Mouse (Mus musculus) c-Kit-positive CD71-negative TER-119-negative erythroid progenitor cells, embryonic 14.5 days (primary cell): Measurements from ENCODE around the gene Epha7.

ENCODE experiments used
- DNase-seq: peaks from one replicate; pipeline ENCODE4 v3.0.0-alpha.2; 2013; ENCODE audit warnings: low read depth

The Epha7 gene

GRCm38 (mm10) chr4:28812691-28813289, at the start of gene Epha7:
Gene Epha7, plus strand, starts transcription at chr4:28813131.
- DNase-seq: peak; percentile 82

DNA sequence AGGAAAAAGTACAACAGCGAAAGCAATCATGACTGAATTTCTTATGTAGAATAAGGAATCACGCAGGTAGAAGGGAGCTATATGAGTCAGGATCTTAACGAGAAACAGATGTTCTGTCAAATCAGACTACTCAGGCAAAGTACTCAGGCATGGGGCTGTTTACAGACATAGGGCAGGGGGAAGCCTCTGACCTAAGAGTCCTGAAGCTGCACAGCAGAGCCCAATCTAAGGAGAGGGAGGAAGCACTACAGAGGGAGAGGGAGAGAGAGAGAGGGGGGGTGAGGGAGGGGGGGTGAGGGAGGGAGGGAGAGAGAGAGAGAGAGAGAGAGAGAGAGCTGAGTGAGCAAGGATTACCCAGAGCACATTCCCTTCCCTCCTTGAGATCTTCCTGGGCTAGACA, 29.0 kb upstream of the Epha7 start:
- no peak for DNase-seq

DNA sequence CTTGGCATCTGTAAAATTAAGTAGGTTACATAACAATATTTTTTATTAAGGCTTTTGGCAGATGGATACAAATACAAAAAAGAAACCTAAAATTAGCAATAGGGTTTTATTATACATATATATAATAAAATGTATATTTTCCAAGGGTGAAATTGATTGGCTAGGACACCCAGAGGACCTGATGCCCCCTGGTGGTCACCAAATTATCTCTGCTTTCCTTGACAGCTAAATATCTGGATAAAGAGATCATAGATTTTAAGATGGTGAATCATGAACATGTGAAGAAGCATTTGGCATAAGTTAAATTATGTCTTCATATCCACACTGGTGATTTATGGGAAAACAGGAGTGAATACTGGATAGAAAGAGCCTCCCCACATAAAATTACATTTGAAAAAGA, 4.1 kb upstream of the Epha7 start:
- peak; percentile 30 for DNase-seq

- DNase-seq: no peak
These were observed 3.2 kb upstream of the Epha7 start for GRCm38 (mm10) chr4:28809703-28810102.

DNA sequence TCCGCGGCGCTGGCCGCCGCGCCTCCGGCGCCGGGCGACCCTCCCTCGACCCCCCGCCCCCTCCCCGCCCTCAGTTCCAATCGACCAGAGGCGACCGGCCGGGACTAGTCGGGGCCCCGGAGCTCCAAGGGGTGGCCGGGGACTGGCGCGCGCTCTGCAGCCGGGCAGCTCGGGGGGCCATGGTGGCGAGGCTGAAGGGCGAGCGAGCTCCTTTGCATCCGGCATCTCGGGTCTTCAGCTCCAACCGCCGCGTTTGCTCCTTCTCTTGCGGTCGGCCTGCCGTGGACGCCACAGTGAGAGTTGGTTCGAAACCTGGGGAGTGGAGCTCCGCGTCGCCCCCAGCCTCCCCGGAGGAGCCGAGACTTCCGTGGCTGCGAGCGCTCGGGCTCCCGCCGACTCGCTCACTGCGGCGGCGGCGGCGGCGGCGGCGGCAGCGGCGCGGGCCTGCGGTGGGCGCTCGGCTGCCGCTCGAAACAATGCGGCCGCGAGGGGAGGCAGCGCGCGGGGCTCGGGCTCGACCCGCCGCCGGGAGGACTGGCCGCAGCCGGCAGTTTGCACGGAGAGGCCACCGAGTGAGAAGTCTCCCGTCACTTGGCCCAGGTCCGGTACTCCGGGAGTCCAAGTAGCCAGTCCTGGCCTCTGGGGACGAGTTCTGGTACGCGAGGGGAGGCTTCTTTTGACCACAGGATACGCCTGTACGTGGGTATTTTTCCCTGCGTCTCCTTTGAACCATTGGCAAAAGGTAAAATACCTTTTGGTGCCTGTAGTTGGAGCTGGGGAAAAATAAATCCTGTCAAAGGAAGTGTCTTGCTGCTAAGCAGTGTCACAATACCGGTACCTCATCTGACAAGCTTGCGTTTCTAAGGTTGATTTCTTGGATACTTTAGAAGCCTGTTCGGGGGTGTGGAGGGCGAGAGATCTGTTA, 882 bp downstream of the Epha7 start:
- peak; percentile 8 for DNase-seq

DNA sequence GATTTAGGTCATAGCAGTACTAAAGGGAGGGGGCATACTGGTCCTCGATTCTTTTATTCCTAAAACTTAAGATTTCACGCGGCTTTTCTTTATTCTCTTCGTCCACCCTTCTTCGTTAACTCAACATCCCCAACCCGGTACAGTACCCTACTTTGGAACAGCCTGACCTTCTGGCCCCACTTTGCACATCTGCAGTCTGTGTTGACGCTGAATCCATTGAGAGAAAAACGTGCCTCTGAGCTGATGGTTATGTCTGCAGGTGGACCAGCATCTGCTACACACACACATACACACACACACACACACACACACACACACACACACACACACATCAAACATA, 1.5 kb downstream of the Epha7 start:
- DNase-seq: no peak

DNA sequence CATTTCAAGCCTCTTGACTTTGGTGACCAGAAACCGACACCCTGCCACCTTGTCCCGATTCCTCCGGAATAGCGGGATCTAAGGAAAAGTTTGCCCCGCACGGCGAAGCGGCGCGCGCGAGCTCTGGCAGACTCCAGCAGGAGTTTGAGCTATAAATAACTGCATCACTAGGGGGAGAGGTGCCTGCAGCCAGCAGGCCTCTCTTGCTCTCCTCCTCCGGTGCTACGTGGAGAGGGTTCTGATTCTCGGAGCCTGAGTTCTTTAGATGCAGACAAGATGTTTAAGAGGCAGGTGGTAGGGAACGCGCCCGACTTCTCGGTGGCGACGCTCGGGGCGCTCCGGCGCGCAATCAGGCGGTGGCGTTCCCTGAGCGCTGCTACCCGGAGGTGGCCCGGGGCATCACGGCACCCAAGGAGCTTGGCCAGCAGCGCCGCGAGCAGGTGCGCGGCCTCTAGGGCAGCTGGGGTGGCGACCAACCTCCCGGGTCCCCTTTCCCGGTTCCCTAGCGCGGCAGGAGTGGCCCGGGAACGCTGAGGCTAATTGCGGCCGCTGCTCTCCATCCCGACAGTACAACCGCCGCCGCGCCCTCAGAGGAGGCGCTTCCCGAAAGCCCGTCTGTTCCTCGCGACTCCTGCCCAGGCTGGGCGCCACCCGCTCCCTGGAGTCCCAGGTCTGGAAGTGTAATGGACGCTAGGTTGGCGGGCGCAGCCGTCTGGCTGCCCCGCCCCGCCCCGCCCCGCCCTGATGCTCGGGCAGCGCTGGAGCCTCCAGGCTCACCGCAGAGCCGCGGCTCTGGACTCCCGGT, 2.1 kb downstream of the Epha7 start:
- DNase-seq: peak; percentile 8

DNA sequence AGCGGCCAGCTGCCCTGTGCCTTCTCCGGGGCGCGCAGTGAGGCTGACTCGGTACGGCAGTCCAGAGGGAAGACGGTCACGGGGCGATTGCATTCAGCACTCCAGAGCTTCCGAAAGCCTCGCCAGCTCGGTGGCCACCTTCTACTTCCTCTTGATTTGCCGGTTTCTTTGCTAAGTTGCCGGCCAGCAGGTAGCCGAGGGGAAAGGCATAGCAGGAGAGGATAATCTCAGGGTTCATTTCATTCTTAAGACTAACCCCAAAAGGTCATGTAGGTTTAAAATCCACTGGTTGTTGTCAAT, 2.6 kb downstream of the Epha7 start:
- no peak for DNase-seq

GRCm38 (mm10) chr4:28823616-28824015, 10.7 kb downstream of the Epha7 start:
- no peak for DNase-seq

- DNase-seq: no peak
These were observed 11.7 kb downstream of the Epha7 start for GRCm38 (mm10) chr4:28824616-28825015.

- no peak for DNase-seq
These were observed 24.7 kb downstream of the Epha7 start for GRCm38 (mm10) chr4:28837669-28838068.

- DNase-seq: no peak
These were observed 33.4 kb downstream of the Epha7 start for GRCm38 (mm10) chr4:28846311-28846710.

DNA sequence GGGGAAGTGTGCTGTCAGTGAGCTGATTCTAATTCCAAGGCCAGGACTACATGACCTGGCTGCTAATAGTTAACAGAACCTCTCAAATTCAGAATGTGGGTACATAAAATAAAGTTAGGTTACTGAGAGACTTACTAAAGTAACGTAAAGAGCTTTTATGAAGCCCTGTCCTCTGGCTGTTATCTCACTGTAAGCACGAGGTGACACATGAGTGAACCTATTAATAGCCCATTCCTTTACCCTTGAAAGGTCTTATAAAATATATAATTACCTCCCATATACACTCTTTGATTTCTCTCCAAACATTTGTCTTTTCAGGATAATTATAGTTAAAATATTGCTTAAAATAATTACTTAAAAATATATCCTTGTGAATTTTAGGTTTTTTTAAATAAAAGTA, 37.5 kb downstream of the Epha7 start:
- DNase-seq: no peak

DNA sequence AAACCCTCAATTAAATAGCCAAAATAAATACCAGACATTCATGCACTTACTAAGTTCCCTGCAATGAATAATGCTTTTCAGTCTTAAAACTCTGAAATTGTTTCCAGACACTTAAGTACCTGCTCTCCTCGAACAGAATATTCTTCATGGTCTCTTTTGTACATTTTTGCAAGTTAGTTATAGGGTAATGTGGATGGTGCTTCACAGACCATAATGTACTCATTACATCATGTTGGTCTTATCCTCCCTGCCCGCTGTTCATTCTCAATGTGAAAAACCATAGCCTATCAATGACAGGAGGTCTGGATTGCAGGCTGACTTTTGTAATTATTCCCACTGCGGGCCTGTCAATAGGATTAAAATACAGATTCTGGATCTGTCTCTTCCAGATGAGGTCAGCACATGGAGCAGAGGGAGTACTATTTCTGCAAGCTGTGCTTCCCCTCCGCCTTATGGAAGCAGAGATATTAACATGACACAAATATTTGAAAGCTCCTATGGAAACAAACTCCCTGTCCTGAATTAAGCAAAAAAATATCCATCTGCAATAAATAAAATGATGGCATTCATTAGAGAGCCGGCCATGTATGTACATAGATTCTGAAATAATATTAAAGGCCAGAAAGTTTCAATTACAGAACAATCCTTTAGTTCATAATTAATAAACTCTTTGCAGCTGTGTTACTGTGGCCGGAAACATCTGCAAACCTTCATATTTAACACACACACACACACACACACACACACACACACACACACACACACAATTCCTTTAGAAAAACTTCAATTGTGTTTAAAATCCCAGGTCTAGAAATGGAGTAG, 50.1 kb downstream of the Epha7 start:
- DNase-seq: no peak

DNA sequence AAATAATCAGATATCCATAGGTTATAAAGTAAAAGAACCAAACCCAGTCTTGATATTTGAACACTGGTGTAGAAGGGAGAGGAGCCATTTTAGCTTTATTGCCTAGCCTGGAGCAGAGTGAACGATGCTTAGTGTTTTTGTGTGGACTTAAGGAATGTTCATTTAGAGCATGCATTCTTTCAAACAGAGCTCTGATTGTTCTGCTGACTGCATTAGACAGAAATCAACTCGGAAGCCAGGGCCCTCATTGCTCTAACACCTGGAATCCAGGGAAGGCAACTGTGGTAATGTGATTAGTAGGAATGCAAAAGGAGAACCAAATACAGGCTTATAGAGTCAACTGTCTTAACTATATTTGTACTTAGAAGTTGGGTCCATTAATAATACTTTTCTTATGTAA, 53.5 kb downstream of the Epha7 start:
- DNase-seq: no peak

DNA sequence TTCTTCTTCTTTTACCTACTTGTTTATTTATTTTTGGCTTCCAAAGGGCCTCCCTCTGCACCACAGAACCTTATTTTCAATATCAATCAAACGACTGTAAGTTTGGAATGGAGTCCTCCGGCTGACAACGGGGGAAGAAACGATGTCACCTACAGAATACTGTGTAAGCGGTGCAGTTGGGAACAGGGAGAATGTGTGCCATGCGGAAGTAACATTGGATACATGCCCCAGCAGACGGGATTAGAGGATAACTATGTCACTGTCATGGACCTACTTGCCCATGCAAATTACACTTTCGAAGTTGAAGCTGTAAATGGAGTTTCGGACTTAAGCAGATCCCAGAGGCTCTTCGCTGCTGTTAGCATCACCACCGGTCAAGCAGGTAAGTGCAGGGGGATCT, 58.7 kb downstream of the Epha7 start:
- no peak for DNase-seq

DNA sequence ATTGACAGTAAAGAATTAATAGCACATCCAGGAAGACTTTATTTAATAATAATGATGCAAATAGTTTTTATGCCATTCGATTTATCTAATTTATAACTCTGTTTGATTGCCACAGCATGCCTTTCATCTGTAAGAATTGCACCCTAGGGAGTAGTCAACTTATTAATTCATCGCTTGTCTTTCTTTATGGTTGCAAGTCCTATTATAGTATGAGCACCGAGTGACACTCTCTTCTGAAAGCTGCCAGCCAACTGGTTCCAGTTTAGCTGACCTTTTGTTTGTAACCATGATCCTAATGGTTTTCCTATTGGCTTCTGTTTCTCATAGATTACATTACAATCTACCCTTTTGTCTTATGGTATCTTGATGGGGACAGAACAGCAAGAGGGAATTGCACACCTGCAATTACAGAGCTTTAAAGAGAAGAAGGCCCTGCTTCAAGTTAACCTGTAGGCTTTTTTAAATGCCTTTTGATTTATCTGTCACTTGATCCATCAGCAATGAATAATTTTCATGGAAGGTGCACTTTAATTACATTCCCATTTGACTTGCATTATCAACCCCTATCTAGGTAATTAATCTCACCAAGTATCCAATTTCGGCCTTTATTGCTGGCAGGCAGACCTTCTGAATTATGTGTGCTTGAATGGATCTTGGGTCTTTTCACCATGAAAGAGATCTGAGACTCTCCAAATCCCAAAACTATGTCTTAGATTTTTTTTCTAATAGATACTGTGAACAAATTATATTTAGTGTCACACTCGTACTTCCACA, 68.5 kb downstream of the Epha7 start:
- no peak for DNase-seq

- DNase-seq: no peak
These were observed 76.7 kb downstream of the Epha7 start for GRCm38 (mm10) chr4:28889630-28890029.

DNA sequence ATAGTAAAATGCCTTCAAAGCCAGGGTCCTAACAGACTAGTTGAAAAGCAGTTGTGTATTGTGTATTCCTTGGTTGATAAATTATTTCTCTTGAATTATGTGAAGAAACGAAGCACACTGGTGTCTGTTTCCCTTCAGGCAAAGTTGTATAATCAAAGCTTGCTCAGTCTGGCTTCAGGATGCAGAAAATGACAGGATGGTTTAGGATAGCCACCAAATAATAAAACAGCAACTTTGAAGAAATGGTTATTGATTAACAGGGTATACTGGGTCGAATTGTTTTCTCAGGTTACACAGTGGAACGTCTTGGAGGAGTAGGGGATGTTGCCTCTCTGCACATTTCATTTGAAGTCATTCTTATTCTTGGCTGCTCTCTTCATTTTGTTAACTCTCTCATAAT, 77.2 kb downstream of the Epha7 start:
- no peak for DNase-seq

DNA sequence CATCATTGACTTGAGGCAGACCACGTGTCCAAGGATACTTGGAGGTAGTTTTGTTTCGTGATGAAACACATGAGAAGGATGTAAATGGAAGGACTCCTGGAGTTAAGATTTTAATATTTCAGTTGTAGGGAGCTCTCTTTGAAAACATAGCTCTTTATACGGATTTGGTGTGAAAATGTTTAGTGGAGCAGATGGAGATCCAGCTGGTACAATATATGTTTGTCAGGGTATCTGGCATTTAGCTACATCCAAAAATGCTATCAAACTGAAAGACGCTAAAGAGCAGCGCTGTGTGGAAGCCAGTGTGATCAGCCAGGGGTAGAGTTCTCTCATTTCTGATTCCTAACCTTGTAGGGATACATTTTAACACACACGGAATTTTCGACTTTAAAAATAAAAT, 82.5 kb downstream of the Epha7 start:
- DNase-seq: no peak

GRCm38 (mm10) chr4:28899373-28899772, 86.4 kb downstream of the Epha7 start:
- no peak for DNase-seq
